Mouse (Mus musculus) subcutaneous adipose tissue, adult 2 months (tissue): Measurements from ENCODE around the gene Habp4. TPM values are rescaled to one million over a fixed set of nuclear protein-coding genes. Genes with fewer than 3 reads are reported as not detected.

Experiments
- polyA plus RNA-seq: library from polyadenylated mRNA; depleted of rRNA; stranded (reverse); fragments of >200 nt; gene quantifications from 2 replicates; pipeline ENCODE4 v1.2.3, GENCODE M21; 2012; ENCODE audit warnings: low replicate concordance; rRNA removed

Habp4 gene
- polyA plus RNA-seq = 16.8 and 24.8 TPM in 2 replicates

DNA sequence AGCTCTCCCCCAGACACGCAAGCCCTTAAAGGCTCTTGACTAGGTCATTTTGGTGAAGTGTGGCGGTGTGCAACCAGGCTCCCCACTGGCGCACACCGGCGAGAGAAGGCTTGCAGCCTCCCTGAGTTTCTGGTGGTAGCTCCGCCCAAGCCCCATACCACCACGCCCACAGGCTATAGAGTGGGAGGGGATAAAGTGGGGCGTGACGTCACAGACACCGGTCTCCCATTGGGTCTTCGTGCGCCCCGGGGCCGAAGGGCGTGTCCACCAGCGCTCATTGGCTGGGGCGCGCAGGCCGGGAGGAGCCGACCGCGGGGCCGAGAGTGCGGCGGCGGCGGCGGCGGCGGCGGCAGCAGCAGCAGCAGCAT lies at the start of gene Habp4:
TSS of gene Habp4 (plus strand) at position 277 of the 368 bp plus-strand sequence.

GRCm38 (mm10) chr13:64128858-64129615 lies 32.6 kb upstream of the Habp4 start, which contains the start of gene Slc35d2:
TSS of gene Slc35d2 (minus strand) at chr13:64129368.

DNA sequence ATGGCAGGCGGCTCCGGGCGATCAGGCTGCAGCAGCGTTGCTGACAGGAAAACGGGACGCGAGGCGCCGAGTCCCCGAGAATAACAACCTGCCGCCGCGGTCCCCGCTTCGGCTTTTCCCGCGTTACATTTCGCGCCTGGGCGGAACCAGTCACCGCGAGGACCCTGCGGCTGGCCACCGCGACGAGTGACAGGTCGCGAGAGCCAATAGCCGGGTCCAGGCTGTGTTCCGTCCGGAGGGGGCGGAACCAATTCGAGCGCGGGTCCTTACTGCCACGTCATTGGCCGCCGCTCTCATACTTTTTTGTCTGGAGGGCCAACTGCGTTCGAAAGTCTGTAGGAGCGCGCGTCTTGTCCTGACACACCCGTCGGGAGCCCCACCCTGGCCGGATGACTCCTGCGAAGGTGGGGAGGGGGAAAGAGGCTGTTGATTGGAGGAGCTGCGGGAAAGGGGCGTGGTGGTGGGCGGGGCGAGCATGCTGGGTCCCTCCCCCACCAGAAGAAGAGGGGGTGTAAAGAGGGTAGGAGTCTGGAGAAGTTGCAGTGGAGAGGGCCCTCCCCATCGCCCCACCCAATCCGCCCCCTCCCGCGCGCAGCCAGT lies 8.4 kb upstream of the Habp4 start, which contains the start of gene Zfp367:
TSS of gene Zfp367 (minus strand) at position 120 of the 600 bp plus-strand sequence.

Other genes with a start within 250 kb of the Habp4 start
- gene Hsd17b3, start 72.6 kb upstream of the Habp4 start, polyA plus RNA-seq = not detected in 2 replicates
- gene Slc35d2, start 32.5 kb upstream of the Habp4 start, polyA plus RNA-seq = 6.2 and 9.3 TPM in 2 replicates
- 12.9 and 13.7 TPM in 2 replicates for gene Zfp367, start 8.6 kb upstream of the Habp4 start, polyA plus RNA-seq
- gene Cdc14b, start 113.5 kb downstream of the Habp4 start, polyA plus RNA-seq = 3.7 and 4.7 TPM in 2 replicates
- 18.5 and 20.7 TPM in 2 replicates for gene Aaed1, start 150.9 kb downstream of the Habp4 start, polyA plus RNA-seq
- 251 and 750 TPM in 2 replicates for gene Ctsl, start 209.1 kb downstream of the Habp4 start, polyA plus RNA-seq